Mouse (Mus musculus) megakaryocyte, embryonic 14.5 days (primary cell): ENCODE results near the gene Rnf113a1.

ENCODE experiments used
- FLI1 ChIP-seq: IDR thresholded peaks from 2 replicates; pipeline ENCODE4 v1.6.1; 2012; ENCODE audit warnings: low read length, inconsistent platforms, mixed read lengths
- GATA1 ChIP-seq: IDR thresholded peaks from 3 replicates; pipeline ENCODE4 v1.6.1; 2012; ENCODE audit warnings: mixed read lengths, low read length, inconsistent platforms, borderline replicate concordance

- TF ChIP-seq GATA1, result no peak
- TF ChIP-seq FLI1, result no peak
Measured at GRCm38 (mm10) chrX:37210941-37211340, 19.9 kb downstream of the Rnf113a1 start, which contains the start of gene Gm9.
